Mouse (Mus musculus) brain, embryonic 14.5 days (tissue): ENCODE results near the gene Ucp3. TPM values are rescaled to one million over a fixed set of nuclear protein-coding genes. Genes with fewer than 3 reads are reported as not detected.
A peak's percentile ranks its signal among the peaks of the same experiment; 100 is the strongest.

ENCODE experiments used
- DNase-seq: peaks from one replicate; pipeline ENCODE4 v3.0.0-alpha.2; 2011; ENCODE audit warnings: low read depth
- CTCF ChIP-seq: fragments of 200-500 bp; IDR thresholded peaks from 2 replicates; pipeline ENCODE4 v1.5.1; 2012; ENCODE audit warnings: inconsistent platforms, mild to moderate bottlenecking, moderate library complexity, borderline replicate concordance; ENCODE audit not compliant: insufficient read depth, insufficient read length; ENCODE audit errors: extremely low read depth
- POLR2A ChIP-seq: fragments of 200-500 bp; IDR thresholded peaks from 2 replicates; pipeline ENCODE4 v1.6.1; 2012; ENCODE audit warnings: mild to moderate bottlenecking, inconsistent platforms, borderline replicate concordance; ENCODE audit not compliant: poor library complexity, insufficient read depth, insufficient read length, severe bottlenecking; ENCODE audit errors: extremely low read depth
- polyA plus RNA-seq: library from polyadenylated mRNA; depleted of rRNA; stranded (reverse); fragments of >200 nt; gene quantifications from 2 replicates; pipeline ENCODE4 v1.2.3, GENCODE M21; 2012

Ucp3 gene
- polyA plus RNA-seq, 1 experiment: not detected

- no peak for DNase-seq
- no peak for TF ChIP-seq POLR2A
- no peak for TF ChIP-seq CTCF
These were observed 29.7 kb downstream of the Ucp3 start for GRCm38 (mm10) chr7:100502374-100502922.

- no peak for TF ChIP-seq POLR2A
- no peak for TF ChIP-seq CTCF
- DNase-seq: no peak
These were observed 30.3 kb downstream of the Ucp3 start for GRCm38 (mm10) chr7:100503076-100503475.

- TF ChIP-seq CTCF (no peak), POLR2A (no peak)
- DNase-seq: no peak
These were observed 32.1 kb downstream of the Ucp3 start for GRCm38 (mm10) chr7:100504740-100505487.

- TF ChIP-seq CTCF (no peak), POLR2A (no peak)
- no peak for DNase-seq
These were observed 33.7 kb downstream of the Ucp3 start for GRCm38 (mm10) chr7:100506494-100506893.

GRCm38 (mm10) chr7:100508670-100509069 lies 35.9 kb downstream of the Ucp3 start:
- TF ChIP-seq POLR2A (no peak), CTCF (no peak)
- DNase-seq: no peak

- no peak for DNase-seq
These were observed 38.8 kb downstream of the Ucp3 start for GRCm38 (mm10) chr7:100511602-100512001.

GRCm38 (mm10) chr7:100514573-100514972 lies 41.8 kb downstream of the Ucp3 start, which contains the start of gene Dnajb13:
Dnajb13 (minus strand) TSS chr7:100514960.
- peak; percentile 57 for DNase-seq
- TF ChIP-seq CTCF: no peak
- TF ChIP-seq POLR2A: no peak

More at GRCm38 (mm10) chr7:100511602-100512001, 38.8 kb downstream of the Ucp3 start:
- TF ChIP-seq CTCF (no peak), POLR2A (no peak)

GRCm38 (mm10) chr7:100520204-100520603 lies 47.4 kb downstream of the Ucp3 start:
- DNase-seq: no peak
- TF ChIP-seq CTCF: no peak
- TF ChIP-seq POLR2A: no peak

GRCm38 (mm10) chr7:100520663-100521285 lies 48.0 kb downstream of the Ucp3 start:
- DNase-seq: peak; percentile 90
- TF ChIP-seq POLR2A (no peak), CTCF (peak; percentile 97)

GRCm38 (mm10) chr7:100522222-100522621 lies 49.4 kb downstream of the Ucp3 start:
- DNase-seq: no peak
- TF ChIP-seq POLR2A (no peak), CTCF (no peak)

GRCm38 (mm10) chr7:100524669-100525068 lies 51.9 kb downstream of the Ucp3 start:
- DNase-seq: no peak
- TF ChIP-seq POLR2A (no peak), CTCF (no peak)
